23 mouse cellular contexts compared by ENCODE assay signal in genomic region chr9:117151951-117152350, GRCm38 (mm10).
DNase-seq lines count a peak whose midpoint lies in the region; ATAC-seq and TF ChIP-seq lines count a peak whose summit lies in the region.
"Had no signal": no experiment of that assay in that cellular context is flagged by ENCODE, and none has a peak within 500 bp of the region (broad histone marks: within the 10 kb centered on the region; RNA-seq: fewer than 3 reads in every experiment).

No protein-coding gene starts in this region.

- H3K27ac ChIP-seq in embryonic facial prominence, embryonic 15.5 days (replicated peaks): no peak overlapping the region
- H3K27ac ChIP-seq in stomach, postnatal 0 days (replicated peaks): 0 out of 2 replicates have a peak overlapping the region, but pooled peaks have one; percentile 49
- H3K27ac ChIP-seq: forebrain, embryonic 12.5 days; gastrocnemius, adult 2 months; heart, embryonic 15.5 days; hindbrain, embryonic 14.5 days; intestine, embryonic 15.5 days had no signal

- intact Hi-C loops in left cerebral cortex, postnatal 14 days (cut with DNase I): no loop called here

- H3K4me3 ChIP-seq in embryonic facial prominence, embryonic 15.5 days (replicated peaks): no peak overlapping the region
- H3K4me3 ChIP-seq in stomach, postnatal 0 days (ENCODE audit: low read depth, low read length): no peak overlapping the region
- H3K4me3 ChIP-seq: forebrain, embryonic 12.5 days; gastrocnemius, adult 2 months; heart, embryonic 15.5 days; intestine, embryonic 15.5 days had no signal

- no peaks in the 10 kb centered on the region for H3K36me3 ChIP-seq in embryonic facial prominence, embryonic 15.5 days
- no peaks in the 10 kb centered on the region for H3K36me3 ChIP-seq in stomach, postnatal 0 days (ENCODE audit: control insufficient read depth, insufficient read depth, low read length)
- H3K36me3 ChIP-seq: forebrain, embryonic 12.5 days; heart, embryonic 15.5 days; intestine, embryonic 15.5 days had no signal

- H3K4me2 ChIP-seq in embryonic facial prominence, embryonic 15.5 days (replicated peaks): no peak overlapping the region
- no peak overlapping the region for H3K4me2 ChIP-seq in stomach, postnatal 0 days (replicated peaks; ENCODE audit: low read depth)
- H3K4me2 ChIP-seq: forebrain, embryonic 12.5 days; heart, embryonic 11.5 days; heart, embryonic 15.5 days; hindbrain, embryonic 14.5 days; intestine, embryonic 15.5 days had no signal

- H3K9ac ChIP-seq in embryonic facial prominence, embryonic 15.5 days: no peak overlapping the region
- no peak overlapping the region for H3K9ac ChIP-seq in stomach, postnatal 0 days (ENCODE audit: low read length)
- H3K9ac ChIP-seq: forebrain, embryonic 12.5 days; heart, embryonic 15.5 days; hindbrain, embryonic 14.5 days; intestine, embryonic 15.5 days had no signal

- TF ChIP-seq EP300 in stomach, postnatal 0 days (optimal IDR thresholded peaks at IDR 0.05): no peak

- H3K4me1 ChIP-seq in embryonic facial prominence, embryonic 15.5 days: peaks cover 20% of the 10 kb centered on the region
- H3K4me1 ChIP-seq in stomach, postnatal 0 days (replicated peaks; ENCODE audit: control insufficient read depth, insufficient read depth): no peaks in the 10 kb centered on the region; the same call in 1 of the 2 replicates

- ATAC-seq in embryonic facial prominence, embryonic 15.5 days (ENCODE audit: insufficient number of reproducible peaks, low FRiP score, low TSS enrichment, low read depth): 0 out of 2 replicates have a peak, but pooled peaks have one; percentile 48
- ATAC-seq in stomach, postnatal 0 days (ENCODE audit: low FRiP score, low TSS enrichment): no peak
- ATAC-seq: forebrain, embryonic 16.5 days; intestine, embryonic 15.5 days had no signal

- 44% methylated on average over 3 of the region's 3 CpGs for WGBS in embryonic facial prominence, embryonic 15.5 days
- 60% methylated on average over 3 of the region's 3 CpGs for WGBS in stomach, postnatal 0 days

- peak; percentile 5 to 27 for DNase-seq in frontal cortex, adult 2 months (ENCODE audit: extremely low spot score in 1 of 2, low spot score in 1 of 2)
- DNase-seq in frontal cortex, postnatal 10 days (ENCODE audit: low spot score in 2 of 2): no peak
- DNase-seq in left cerebral cortex, postnatal 14 days (ENCODE audit: low spot score in 2 of 2): peak; percentile 12 to 15
- no peak for DNase-seq in left cerebral cortex, adult 8-10 months (ENCODE audit: low spot score in 2 of 2)
- no peak for DNase-seq in stomach, postnatal 0 days (ENCODE audit: low spot score)
- no peak for DNase-seq in T-cell, adult 2 months (ENCODE audit: low spot score)
- no peak for DNase-seq in spleen, postnatal 36 days (ENCODE audit: low spot score in 2 of 2)
- DNase-seq: adrenal gland, adult 8-10 months; adrenal gland, postnatal 36 days; cerebellum, adult 11-12 months; cerebellum, adult 9-10 months; cerebellum, postnatal 36 days; gastrocnemius, adult 2 months; gastrocnemius, postnatal 36 days; heart, adult 18-20 months; heart, postnatal 14 days had no signal

- H3K27me3 ChIP-seq in embryonic facial prominence, embryonic 15.5 days: no peaks in the 10 kb centered on the region
- no peaks in the 10 kb centered on the region for H3K27me3 ChIP-seq in stomach, postnatal 0 days (ENCODE audit: control insufficient read depth, insufficient read depth, low read length)
- H3K27me3 ChIP-seq: forebrain, embryonic 12.5 days; heart, embryonic 15.5 days; intestine, embryonic 15.5 days had no signal

- TF ChIP-seq CTCF in stomach, postnatal 0 days (IDR thresholded peaks at IDR 0.05; ENCODE audit: low read depth): no peak

- no peaks in the 10 kb centered on the region for H3K9me3 ChIP-seq in embryonic facial prominence, embryonic 15.5 days (replicated peaks)
- no peaks in the 10 kb centered on the region for H3K9me3 ChIP-seq in stomach, postnatal 0 days (ENCODE audit: control insufficient read depth, low read length)
- H3K9me3 ChIP-seq: forebrain, embryonic 12.5 days; heart, embryonic 15.5 days; intestine, embryonic 15.5 days had no signal

Comparison
In these comparisons a context has a peak if more than half of its experiments do, and no peak if none do; other contexts are left out.
1. DNase-seq: peak in frontal cortex, adult 2 months (2 of 2) and left cerebral cortex, postnatal 14 days (2 of 2); none in frontal cortex, postnatal 10 days (0 of 2), left cerebral cortex, adult 8-10 months (0 of 2), stomach, postnatal 0 days (single experiment), T-cell, adult 2 months (single experiment) and spleen, postnatal 36 days (0 of 2).